Mouse (Mus musculus) layer of hippocampus, postnatal 10 days (tissue): ENCODE data around the gene Bsg. TPM values are rescaled to one million over a fixed set of nuclear protein-coding genes. Genes with fewer than 3 reads are reported as not detected.
A peak's percentile ranks its signal among the peaks of the same experiment; 100 is the strongest.

Experiments used
- DNase-seq, 2 experiments: peaks; one replicate each; pipeline ENCODE4 v3.0.0; 2021; ENCODE audit warnings: low spot score in 2 of 2
- total RNA-seq, 2 experiments: library from RNA; stranded (reverse); gene quantifications; 2 replicates each; pipeline ENCODE4 v1.2.3; 2021

Bsg gene
- total RNA-seq, 2 experiments from 2014 or later, result 692 to 694 TPM

DNA sequence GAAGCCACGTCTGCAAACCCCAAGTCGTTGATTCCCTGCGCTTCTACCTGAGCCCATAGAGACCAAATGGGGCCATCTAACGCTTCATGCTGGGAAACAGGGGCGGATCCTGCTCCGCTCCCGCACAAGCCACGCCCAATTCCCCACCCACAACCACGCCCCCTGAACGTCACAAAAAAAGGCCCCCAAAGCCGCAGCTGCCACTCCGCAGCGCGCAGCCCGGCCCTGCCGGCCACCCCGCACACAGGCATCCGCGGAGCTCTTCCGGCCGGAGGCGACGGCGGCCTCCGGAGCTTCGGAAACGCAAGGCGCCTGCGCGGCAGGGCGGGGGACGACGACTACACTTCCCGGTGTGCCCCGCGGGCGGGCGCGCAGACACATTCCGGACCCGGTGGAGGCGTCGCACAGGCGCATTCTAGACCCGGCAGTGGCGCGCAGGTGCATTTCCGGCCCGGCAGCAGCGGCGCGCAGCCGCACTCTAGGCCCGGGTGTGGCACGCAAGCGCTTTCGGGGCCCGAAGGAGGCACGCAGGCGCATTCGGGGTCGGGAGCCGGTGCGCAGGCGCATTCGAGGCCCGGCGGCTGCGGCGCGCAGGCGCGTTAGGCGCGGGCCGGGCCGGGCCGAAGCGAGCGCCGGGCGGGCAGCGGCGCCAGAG, 22.6 kb upstream of the Bsg start, which contains the start of gene Cdc34:
Gene Cdc34, plus strand, starts transcription at position 605 of the 655 bp plus-strand sequence.
- peak; percentile 97 to 99 for DNase-seq

DNA sequence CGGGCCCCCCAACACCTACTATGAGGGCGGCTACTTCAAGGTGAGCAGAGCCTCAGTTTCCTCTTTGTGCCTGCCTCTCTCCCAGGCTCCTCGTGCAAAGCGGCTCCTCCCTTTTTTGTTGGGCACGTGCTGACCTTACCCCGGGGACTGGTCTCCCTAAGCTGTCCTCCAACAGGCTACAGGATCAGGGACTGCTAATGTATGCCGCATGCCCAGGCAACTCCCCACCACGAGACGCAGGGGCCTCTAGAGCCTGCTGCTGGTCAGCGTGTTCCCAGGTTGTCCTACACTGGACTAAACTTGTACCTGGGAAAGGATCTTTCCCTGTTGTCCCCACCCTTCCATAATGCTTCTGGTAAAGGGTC, 21.8 kb upstream of the Bsg start:
- DNase-seq, result peak; percentile 49 to 52

DNA sequence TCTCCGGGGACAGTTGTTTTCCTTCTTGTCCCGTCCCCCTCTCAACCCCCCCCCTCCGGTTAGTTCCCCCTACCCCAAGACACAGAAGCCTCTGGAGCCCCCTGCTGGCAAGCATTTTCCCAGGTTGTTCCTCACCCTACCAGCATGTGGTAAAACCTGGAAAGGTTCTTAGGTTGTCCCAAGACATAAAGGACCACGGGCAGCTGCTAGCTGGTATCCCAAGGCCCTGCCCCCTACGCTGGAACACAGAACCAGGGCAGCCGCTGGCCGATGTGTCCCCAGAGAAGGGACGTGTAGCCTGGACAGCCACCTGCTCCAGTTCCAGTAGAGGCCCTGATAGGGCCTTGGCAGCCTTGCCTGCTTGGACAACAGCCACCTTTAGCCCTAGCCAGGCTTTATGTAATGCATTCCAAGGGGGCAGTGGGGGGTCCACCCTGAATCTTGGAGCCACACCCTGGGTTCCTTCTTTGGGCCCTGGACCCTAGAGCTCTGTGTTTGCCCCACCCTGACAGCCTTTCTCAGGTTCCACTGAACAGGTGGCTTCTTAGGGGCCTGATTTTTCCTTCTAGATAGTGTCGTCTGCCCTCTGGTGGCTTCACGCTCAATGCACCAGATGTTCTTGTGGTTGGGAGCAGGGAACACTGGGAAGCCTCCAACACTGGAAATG, 21.2 kb upstream of the Bsg start:
- peak; percentile 69 to 74 for DNase-seq

DNA sequence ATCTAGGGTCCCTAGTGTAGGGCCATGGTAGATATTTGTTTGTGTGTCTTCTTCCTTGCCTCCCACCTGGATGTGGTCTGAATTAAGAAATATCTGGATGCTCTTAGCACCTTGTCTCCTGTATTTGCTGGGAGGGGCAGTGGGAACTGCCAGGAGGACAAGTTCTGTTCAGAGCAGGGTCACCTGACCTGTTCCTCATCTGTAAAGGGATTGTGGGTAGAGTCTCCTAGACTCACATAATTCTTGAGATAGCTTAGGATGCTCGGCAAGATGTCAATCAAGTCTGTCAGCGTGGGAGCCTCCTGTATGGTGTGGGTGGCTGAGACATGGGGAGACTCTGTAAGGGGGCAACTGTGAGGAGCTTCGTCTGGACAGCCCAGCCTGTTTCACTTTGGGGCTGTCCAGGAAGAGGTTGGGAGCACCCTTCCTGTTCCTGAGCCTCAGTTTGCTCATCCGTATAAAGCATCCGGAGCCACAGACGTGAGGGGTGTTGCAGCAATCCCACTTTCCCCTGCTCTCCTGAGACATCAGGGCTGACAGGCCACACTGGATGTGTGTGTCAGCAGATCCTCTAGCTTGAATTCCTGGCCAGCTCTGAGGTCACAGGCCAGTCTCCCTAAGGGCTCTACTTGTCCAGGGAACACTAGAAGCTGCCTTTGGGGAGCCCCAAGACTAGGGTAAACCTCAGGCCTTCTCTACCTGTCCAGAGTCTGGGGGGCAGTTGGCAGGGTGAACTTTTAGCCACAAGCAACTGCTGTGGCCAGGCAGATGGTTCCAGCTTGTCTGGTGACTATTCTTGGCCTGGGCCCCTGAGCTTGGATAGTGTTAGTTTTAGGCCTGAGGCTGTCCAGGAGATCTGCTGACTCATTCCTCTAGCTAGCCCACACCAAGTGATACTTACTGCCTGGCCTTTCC, 20.3 kb upstream of the Bsg start:
- DNase-seq, result no peak

DNA sequence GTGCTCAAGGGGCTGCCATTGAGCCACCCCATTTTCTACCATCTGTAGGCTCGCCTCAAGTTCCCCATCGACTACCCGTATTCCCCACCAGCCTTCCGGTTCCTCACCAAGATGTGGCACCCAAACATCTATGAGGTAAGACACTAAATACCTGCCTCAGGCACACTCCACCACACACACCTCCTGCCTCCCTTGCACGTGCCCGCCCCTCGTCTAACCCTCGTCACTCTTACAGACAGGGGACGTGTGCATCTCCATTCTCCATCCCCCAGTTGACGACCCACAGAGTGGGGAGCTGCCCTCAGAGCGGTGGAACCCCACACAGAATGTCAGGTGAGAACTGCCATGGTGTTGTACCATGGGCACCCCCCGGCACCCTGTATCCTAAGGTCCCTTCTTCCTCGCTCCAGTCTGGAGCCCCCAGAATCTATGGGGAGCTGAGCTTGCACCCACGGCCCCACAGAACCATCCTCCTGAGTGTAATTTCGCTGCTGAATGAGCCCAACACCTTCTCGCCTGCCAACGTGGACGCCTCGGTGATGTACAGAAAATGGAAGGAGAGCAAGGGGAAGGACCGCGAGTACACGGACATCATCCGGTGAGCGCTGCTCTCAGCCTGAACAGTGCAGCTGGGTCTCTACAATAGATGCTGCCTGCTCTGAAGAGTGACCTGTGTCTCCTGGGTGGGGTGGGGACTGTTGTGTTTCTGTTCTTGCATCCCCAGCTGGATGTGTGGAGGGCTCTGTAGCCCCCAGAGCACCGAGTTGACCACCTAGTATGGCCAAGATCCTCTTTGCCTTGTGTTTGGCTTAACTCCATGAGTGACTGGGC, 19.3 kb upstream of the Bsg start:
- no peak for DNase-seq

- no peak for DNase-seq
Measured at GRCm38 (mm10) chr10:79686219-79686618, 18.1 kb upstream of the Bsg start.

GRCm38 (mm10) chr10:79686691-79687090, 17.6 kb upstream of the Bsg start:
- no peak for DNase-seq

- no peak for DNase-seq
Measured at GRCm38 (mm10) chr10:79687513-79687912, 16.8 kb upstream of the Bsg start.

DNA sequence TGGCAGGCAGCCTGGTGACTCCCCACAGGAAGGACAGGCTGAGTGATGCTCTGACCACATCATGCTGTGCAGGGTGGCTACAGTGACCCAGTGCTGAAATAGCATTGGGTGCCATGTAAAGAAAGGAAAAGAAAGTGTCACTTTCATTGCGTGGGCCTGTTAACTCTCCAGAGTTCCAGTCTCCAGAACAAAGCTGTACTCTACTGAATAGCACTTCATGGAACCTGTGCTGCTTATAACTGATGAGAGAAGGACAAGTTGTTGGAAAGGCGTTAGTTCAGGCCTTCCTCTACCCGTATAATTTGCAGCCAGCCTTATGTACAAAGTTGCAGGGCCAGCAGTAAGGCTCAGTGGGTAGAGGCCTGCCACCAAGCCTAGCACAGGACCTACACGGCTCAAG, 15.6 kb upstream of the Bsg start, which contains the start of gene Gzmm:
Gene Gzmm, plus strand, starts transcription at position 301 of the 400 bp plus-strand sequence.
- no peak for DNase-seq

DNA sequence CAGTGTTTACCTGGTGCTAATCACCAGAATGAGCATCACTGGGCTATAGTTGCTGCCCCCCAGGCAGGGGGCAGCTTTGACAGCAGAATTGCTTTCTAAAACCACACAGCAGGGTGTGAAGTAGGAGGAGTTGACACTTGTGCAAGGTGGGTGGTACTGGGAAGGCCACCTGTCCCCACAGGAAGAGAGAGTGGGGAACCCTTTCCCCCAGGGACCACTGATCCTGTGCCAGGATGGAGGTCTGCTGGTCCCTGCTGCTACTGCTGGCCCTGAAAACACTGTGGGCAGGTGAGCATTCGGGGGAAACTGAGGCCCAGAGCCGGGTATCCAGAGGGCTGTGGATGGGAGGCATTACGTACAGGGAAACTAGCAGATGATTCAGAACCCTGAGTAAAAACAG, 15.1 kb upstream of the Bsg start:
- DNase-seq, result no peak

DNA sequence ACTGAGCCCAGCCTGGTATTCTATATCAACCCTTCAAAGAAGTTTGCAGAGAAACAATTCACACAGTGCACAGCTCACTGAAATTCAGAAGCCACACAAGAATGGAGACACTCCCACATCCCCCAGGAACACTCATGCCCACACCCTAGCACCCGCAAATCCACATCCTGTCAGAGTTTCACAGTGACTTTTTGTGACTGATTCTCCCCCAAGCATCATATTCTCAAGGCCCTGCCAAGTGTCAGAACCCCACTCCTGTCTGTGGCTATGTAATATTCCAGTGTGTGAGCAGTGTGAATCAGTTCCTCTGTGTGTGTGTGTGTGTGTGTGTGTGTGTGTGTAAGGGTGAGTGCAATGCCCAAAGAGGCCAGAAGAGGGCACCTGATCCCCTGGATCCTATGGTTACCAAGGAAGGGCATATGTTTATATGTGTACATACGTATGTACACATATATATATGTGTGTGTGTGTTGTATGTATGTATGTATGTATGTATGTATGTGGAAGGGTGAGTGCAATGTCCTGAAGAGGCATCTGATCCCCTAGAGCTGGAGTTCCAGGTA, 12.2 kb upstream of the Bsg start:
- no peak for DNase-seq

- DNase-seq, result no peak
Measured at GRCm38 (mm10) chr10:79693580-79694378, 10.5 kb upstream of the Bsg start.

DNA sequence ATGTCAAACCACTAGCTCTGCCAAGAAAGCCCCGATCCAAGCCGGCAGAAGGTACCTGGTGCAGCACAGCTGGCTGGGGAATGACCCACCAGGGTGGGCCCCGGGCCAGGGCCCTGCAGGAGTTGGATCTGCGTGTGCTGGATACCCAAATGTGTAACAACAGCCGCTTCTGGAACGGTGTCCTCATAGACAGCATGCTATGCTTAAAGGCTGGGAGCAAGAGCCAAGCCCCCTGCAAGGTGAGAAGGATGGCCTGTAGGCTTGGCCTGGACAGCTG, 10.0 kb upstream of the Bsg start:
- no peak for DNase-seq

GRCm38 (mm10) chr10:79695231-79696128, 8.8 kb upstream of the Bsg start:
- peak; percentile 80 to 85 for DNase-seq

GRCm38 (mm10) chr10:79696129-79696651, 8.1 kb upstream of the Bsg start:
- no peak for DNase-seq

GRCm38 (mm10) chr10:79697916-79698315, 6.4 kb upstream of the Bsg start:
- no peak for DNase-seq

GRCm38 (mm10) chr10:79698459-79698858, 5.8 kb upstream of the Bsg start:
- DNase-seq, result no peak

- DNase-seq, result no peak
Measured at GRCm38 (mm10) chr10:79700676-79701075, 3.6 kb upstream of the Bsg start.
